Mouse (Mus musculus): Measurements from ENCODE around the gene Gxylt2.

Gene Gxylt2

GRCm38 (mm10) chr6:100848682-100849375 is 144.3 kb downstream of the Gxylt2 start:
- no peak for DNase-seq (ENCODE audit: low spot score)

- no peak for DNase-seq (ENCODE audit: low spot score)
Observed at GRCm38 (mm10) chr6:100850671-100851081, 146.1 kb downstream of the Gxylt2 start.

- DNase-seq (ENCODE audit: low spot score), result no peak
Observed at GRCm38 (mm10) chr6:100851083-100851482, 146.5 kb downstream of the Gxylt2 start.

Measured in ovary, postnatal 14 days (tissue).